Mouse (Mus musculus): Measurements from ENCODE around the gene Ngfr.

DNA sequence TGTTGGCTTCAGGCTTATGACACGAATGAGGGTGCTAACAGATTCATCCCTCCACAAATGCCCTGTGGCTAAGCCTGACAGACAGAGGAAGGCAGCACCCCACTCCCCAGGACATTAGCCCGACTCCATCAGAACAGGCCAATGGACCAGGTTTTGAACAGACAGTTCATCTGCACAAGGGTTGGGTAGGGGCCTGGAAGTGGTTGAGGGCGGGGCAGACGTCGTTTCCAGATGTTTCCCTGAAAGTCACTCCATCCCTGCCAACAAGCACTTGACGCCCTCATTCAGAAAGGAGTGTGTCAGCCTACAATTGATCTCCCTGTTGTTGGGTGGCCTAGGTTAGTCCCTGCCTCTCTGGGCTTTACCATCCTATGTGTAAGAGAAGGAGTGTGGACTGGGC lies 17.6 kb downstream of the Ngfr start:
- TF ChIP-seq POLR2A (IDR thresholded peaks at IDR 0.05; ENCODE audit: borderline replicate concordance, extremely low read depth, insufficient read depth, insufficient read length, poor library complexity, severe bottlenecking) (no peak), CTCF (IDR thresholded peaks at IDR 0.05; ENCODE audit: borderline replicate concordance, extremely low read depth, insufficient read depth, insufficient read length) (no peak)
